Mouse (Mus musculus): ENCODE data around the gene Aadacl4.
"Not testable (repeated sequence)": the region's sequence is repeated elsewhere in the genome, so short reads cannot be mapped to it uniquely, and the experiment has no call there.

The Aadacl4 gene

GRCm38 (mm10) chr4:144613407-144613806 is at the start of gene Aadacl4:
Gene Aadacl4, plus strand, starts transcription at chr4:144613707.
- DNase-seq, result no peak

GRCm38 (mm10) chr4:144565034-144565433 is 48.5 kb upstream of the Aadacl4 start, which contains the start of gene Gm13124:
Gene Gm13124, minus strand, starts transcription at chr4:144565134.
- no peak for DNase-seq

GRCm38 (mm10) chr4:144567752-144568151 is 45.8 kb upstream of the Aadacl4 start:
- DNase-seq, result no peak

GRCm38 (mm10) chr4:144586207-144586606 is 27.3 kb upstream of the Aadacl4 start:
- DNase-seq, result not testable (repeated sequence)

GRCm38 (mm10) chr4:144592790-144593189 is 20.7 kb upstream of the Aadacl4 start:
- DNase-seq, result no peak

GRCm38 (mm10) chr4:144614586-144614985 is 1.1 kb downstream of the Aadacl4 start:
- no peak for DNase-seq

GRCm38 (mm10) chr4:144638263-144638662 is 24.8 kb downstream of the Aadacl4 start:
- DNase-seq, result no peak
